Mouse (Mus musculus): Measurements from ENCODE around the gene St3gal6. TPM values are rescaled to one million over a fixed set of nuclear protein-coding genes. Genes with fewer than 3 reads are reported as not detected.

The St3gal6 gene
- polyA plus RNA-seq, 1 experiment from 2014 or later = 16.0 TPM

DNA sequence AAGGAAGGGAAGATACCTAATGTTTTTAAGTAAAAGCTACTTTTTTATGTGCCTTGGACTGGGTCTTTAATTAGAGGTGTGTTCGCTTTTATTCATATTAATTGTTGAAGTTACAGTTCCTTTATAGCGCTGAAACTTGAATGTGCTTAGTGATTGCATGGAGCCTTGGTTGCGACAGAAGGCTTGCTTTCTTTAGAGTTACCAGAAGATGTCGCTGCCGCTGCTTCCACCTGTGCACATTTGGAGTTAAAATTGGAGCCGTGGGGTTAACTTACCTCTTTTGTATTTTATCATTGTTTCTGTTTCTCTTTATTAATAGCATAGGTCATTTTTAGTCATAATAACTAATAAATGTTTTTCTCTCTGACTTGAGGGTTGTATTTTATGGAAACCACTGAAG is 79.3 kb downstream of the St3gal6 start:
- H3K36me3 ChIP-seq (ENCODE audit: control insufficient read depth, insufficient read depth, low read length) = peaks cover 43% of the 10 kb centered on the region
- H3K9ac ChIP-seq (ENCODE audit: low read length) = no peak overlapping the region
- H3K4me1 ChIP-seq (ENCODE audit: control insufficient read depth in 2 of 2, insufficient read depth in 2 of 2, low read length in 2 of 2) = no peaks in the 10 kb centered on the region
- WGBS = 67% methylated on average over 6 of the region's 6 CpGs
- H3K27me3 ChIP-seq (ENCODE audit: control insufficient read depth, insufficient read depth, low read length) = no peaks in the 10 kb centered on the region
- ATAC-seq (ENCODE audit: insufficient number of reproducible peaks, insufficient read depth, low FRiP score, low read depth) = no peak
- H3K9me3 ChIP-seq (ENCODE audit: control insufficient read depth, low read length) = no peaks in the 10 kb centered on the region
- no peak overlapping the region for H3K4me3 ChIP-seq (ENCODE audit: control insufficient read depth in 1 of 2, insufficient read depth in 1 of 2, low read depth in 1 of 2, low read length in 2 of 2)
- no peak overlapping the region for H3K27ac ChIP-seq (replicated peaks in 1 of 2; ENCODE audit: control insufficient read depth in 1 of 2, insufficient read depth in 1 of 2, low read depth in 2 of 2, low read length in 2 of 2)
- no peak overlapping the region for H3K4me2 ChIP-seq (ENCODE audit: low read length)

DNA sequence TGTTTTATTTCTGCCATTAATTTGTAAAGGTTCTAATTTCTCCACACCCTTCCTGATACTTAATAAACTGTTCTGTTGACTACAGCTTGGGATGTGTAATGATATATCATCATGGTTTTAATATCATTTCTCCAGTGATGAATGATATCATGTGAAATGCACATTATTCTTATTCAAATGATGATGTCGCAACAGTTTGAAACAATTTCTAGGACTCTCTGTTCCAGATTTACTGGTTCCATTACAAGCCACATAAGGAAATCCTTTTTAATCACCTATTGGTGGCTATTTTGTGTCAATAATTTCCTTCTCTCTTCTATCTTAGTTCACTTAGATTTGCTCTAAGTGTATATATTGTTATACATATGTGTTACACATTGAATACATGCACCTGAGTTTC is 91.7 kb downstream of the St3gal6 start:
- H3K27me3 ChIP-seq (ENCODE audit: control insufficient read depth, insufficient read depth, low read length) = no peaks in the 10 kb centered on the region
- no peak overlapping the region for H3K4me3 ChIP-seq (ENCODE audit: control insufficient read depth in 1 of 2, insufficient read depth in 1 of 2, low read depth in 1 of 2, low read length in 2 of 2)
- no peak overlapping the region for H3K9ac ChIP-seq (ENCODE audit: low read length)
- 95% methylated on average over 1 of the region's 1 CpGs for WGBS
- H3K4me1 ChIP-seq (ENCODE audit: control insufficient read depth in 2 of 2, insufficient read depth in 2 of 2, low read length in 2 of 2) = peaks cover 3 to 16% of the 10 kb centered on the region in 2 experiments
- no peaks in the 10 kb centered on the region for H3K9me3 ChIP-seq (ENCODE audit: control insufficient read depth, low read length)
- peaks cover 31% of the 10 kb centered on the region for H3K36me3 ChIP-seq (ENCODE audit: control insufficient read depth, insufficient read depth, low read length)
- no peak for ATAC-seq (ENCODE audit: insufficient number of reproducible peaks, insufficient read depth, low FRiP score, low read depth)
- H3K27ac ChIP-seq (replicated peaks in 1 of 2; ENCODE audit: control insufficient read depth in 1 of 2, insufficient read depth in 1 of 2, low read depth in 2 of 2, low read length in 2 of 2) = no peak overlapping the region
- H3K4me2 ChIP-seq (ENCODE audit: low read length) = no peak overlapping the region

DNA sequence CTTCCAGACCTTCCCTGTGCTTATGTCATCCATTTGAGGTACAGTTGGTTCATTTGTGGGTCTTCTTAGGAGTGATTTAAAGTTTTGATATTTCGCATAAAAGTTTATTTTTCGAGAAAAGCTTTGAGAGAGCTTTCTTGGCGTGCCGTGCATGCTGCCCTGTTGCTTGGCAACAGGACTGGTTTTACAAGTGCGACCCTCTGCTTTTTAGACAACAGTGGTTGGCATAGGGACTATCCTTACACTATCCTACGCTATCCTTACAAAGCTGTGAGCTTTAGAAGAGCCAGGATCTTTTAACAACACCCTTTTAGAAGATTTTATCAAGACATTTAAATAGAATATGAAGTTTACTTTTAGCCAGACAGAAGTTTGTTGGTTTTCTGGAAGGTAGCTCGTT is 93.8 kb downstream of the St3gal6 start:
- Histone ChIP-seq H3K9me3 (ENCODE audit: control insufficient read depth, low read length) (no peaks in the 10 kb centered on the region), H3K4me2 (ENCODE audit: low read length) (no peak overlapping the region), H3K27ac (replicated peaks in 1 of 2; ENCODE audit: control insufficient read depth in 1 of 2, insufficient read depth in 1 of 2, low read depth in 2 of 2, low read length in 2 of 2) (no peak overlapping the region), H3K4me3 (ENCODE audit: control insufficient read depth in 1 of 2, insufficient read depth in 1 of 2, low read depth in 1 of 2, low read length in 2 of 2) (no peak overlapping the region), H3K36me3 (ENCODE audit: control insufficient read depth, insufficient read depth, low read length) (peaks cover 21% of the 10 kb centered on the region), H3K27me3 (ENCODE audit: control insufficient read depth, insufficient read depth, low read length) (no peaks in the 10 kb centered on the region), H3K9ac (ENCODE audit: low read length) (no peak overlapping the region), H3K4me1 (ENCODE audit: control insufficient read depth in 2 of 2, insufficient read depth in 2 of 2, low read length in 2 of 2) (peaks cover 3 to 21% of the 10 kb centered on the region in 2 experiments)
- 89% methylated on average over 7 of the region's 7 CpGs for WGBS
- ATAC-seq (ENCODE audit: insufficient number of reproducible peaks, insufficient read depth, low FRiP score, low read depth) = no peak

DNA sequence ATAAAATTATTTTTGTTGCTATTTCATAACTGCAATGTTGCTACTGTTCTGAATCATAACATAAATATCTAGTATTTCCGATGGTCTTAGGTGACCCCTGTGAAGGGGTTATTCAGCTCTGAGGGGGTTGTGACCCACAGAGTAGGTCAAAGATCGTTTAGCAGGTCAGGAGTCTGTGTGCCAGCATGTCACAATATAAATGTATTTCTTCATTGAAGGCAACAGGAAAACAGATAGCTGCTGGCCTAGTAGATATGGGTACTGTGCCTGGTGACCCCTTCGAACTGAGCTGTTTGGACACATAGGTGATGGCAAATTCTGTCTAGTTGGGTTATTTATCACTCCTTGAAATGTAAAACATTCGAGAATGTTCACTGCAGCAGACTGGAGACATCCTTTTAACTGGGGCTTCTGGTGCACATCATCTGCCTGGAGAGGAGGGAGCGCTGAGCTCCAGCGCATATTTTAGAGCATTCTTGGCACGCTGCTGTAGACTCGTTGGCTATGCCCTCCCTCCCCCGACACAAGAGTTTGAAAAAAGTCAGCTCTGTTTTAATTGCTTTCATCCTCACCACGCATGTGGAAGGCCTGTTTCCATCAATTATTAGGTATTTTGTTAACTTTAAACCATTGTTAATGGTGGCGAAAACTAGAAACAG is 102.2 kb downstream of the St3gal6 start:
- Histone ChIP-seq H3K36me3 (ENCODE audit: control insufficient read depth, insufficient read depth, low read length) (no peaks in the 10 kb centered on the region), H3K27me3 (ENCODE audit: control insufficient read depth, insufficient read depth, low read length) (no peaks in the 10 kb centered on the region), H3K4me1 (ENCODE audit: control insufficient read depth in 2 of 2, insufficient read depth in 2 of 2, low read length in 2 of 2) (peaks cover 15 to 41% of the 10 kb centered on the region in 2 experiments), H3K9ac (ENCODE audit: low read length) (0 out of 2 replicates have a peak overlapping the region, but pooled peaks have one; percentile 13), H3K27ac (replicated peaks in 1 of 2; ENCODE audit: control insufficient read depth in 1 of 2, insufficient read depth in 1 of 2, low read depth in 2 of 2, low read length in 2 of 2) (peak overlapping the region; percentile 48 to 77), H3K9me3 (ENCODE audit: control insufficient read depth, low read length) (no peaks in the 10 kb centered on the region), H3K4me2 (ENCODE audit: low read length) (peak overlapping the region; percentile 17), H3K4me3 (ENCODE audit: control insufficient read depth in 1 of 2, insufficient read depth in 1 of 2, low read depth in 1 of 2, low read length in 2 of 2) (no peak overlapping the region)
- WGBS = 14% methylated on average over 11 of the region's 11 CpGs
- ATAC-seq (ENCODE audit: insufficient number of reproducible peaks, insufficient read depth, low FRiP score, low read depth) = peak; percentile 72; the same call in 1 of the 2 replicates

Other genes starting within 250 kb of the St3gal6 start
- gene Dcbld2, start 115.8 kb downstream of the St3gal6 start, polyA plus RNA-seq (2014; fragmentation: Nextera tagmentation; extraction: Ambion mirVana) = 21.1 and 23.7 TPM in 2 replicates
- not detected in 2 replicates for gene Gm813, start 92.7 kb upstream of the St3gal6 start, polyA plus RNA-seq (2014; fragmentation: Nextera tagmentation; extraction: Ambion mirVana)
- gene E330017A01Rik, start 114.5 kb upstream of the St3gal6 start, polyA plus RNA-seq (2014; fragmentation: Nextera tagmentation; extraction: Ambion mirVana) = not detected in 2 replicates
- gene Cpox, start 146.0 kb upstream of the St3gal6 start, polyA plus RNA-seq (2014; fragmentation: Nextera tagmentation; extraction: Ambion mirVana) = 38.4 and 41.3 TPM in 2 replicates
- gene Gpr15, start 194.8 kb upstream of the St3gal6 start, polyA plus RNA-seq (2014; fragmentation: Nextera tagmentation; extraction: Ambion mirVana) = not detected in 2 replicates
- gene Cldnd1, start 203.7 kb upstream of the St3gal6 start, polyA plus RNA-seq (2014; fragmentation: Nextera tagmentation; extraction: Ambion mirVana) = 106 and 111 TPM in 2 replicates
- gene Olfr172, start 238.9 kb upstream of the St3gal6 start, polyA plus RNA-seq (2014; fragmentation: Nextera tagmentation; extraction: Ambion mirVana) = not detected in 2 replicates